Mouse (Mus musculus) myocyte (in vitro differentiated cells): ENCODE data around the gene Gsdma. TPM values are rescaled to one million over a fixed set of nuclear protein-coding genes. Genes with fewer than 3 reads are reported as not detected.

Experiments used
- H3K27me3 ChIP-seq: one replicate; pipeline ENCODE4 v1.6.1; 2011; ENCODE audit not compliant: control insufficient read depth, insufficient read depth, insufficient read length
- H3K36me3 ChIP-seq: one replicate; pipeline ENCODE4 v1.6.1; 2011; ENCODE audit not compliant: control insufficient read depth, insufficient read depth
- H3K4me2 ChIP-seq: one replicate; pipeline ENCODE4 v1.6.1; 2011; ENCODE audit warnings: low read depth, control low read depth
- H3K4me3 ChIP-seq: one replicate; pipeline ENCODE4 v1.5.1; 2011; ENCODE audit warnings: mild to moderate bottlenecking, control low read depth, moderate library complexity
- H3K79me2 ChIP-seq: one replicate; pipeline ENCODE4 v1.6.1; 2011; ENCODE audit not compliant: control insufficient read depth, insufficient read depth
- H3ac ChIP-seq: one replicate; pipeline ENCODE4 v1.6.1; 2011; ENCODE audit not compliant: control insufficient read depth, insufficient read length
- CEBPB ChIP-seq: IDR thresholded peaks from 2 replicates; pipeline ENCODE4 v1.6.1; 2011; ENCODE audit warnings: mild to moderate bottlenecking, moderate library complexity; ENCODE audit not compliant: poor library complexity, insufficient read depth, severe bottlenecking
- E2F4 ChIP-seq: IDR thresholded peaks from one replicate; pipeline ENCODE4 v1.6.1; 2011; ENCODE audit warnings: mild to moderate bottlenecking, control low read depth, moderate library complexity; ENCODE audit not compliant: insufficient read depth
- MAX ChIP-seq: IDR thresholded peaks from one replicate; pipeline ENCODE4 v1.6.1; 2011; ENCODE audit warnings: low read depth, mild to moderate bottlenecking, control low read depth
- MYOD1 ChIP-seq, 3 experiments: IDR thresholded peaks; one replicate each; pipeline ENCODE4 v1.6.1; 2011; ENCODE audit warnings: control low read depth in 2 of 3, low read depth in 2 of 3, mild to moderate bottlenecking in 2 of 3, moderate library complexity in 1 of 3; ENCODE audit not compliant: insufficient read length in 2 of 3, control insufficient read depth in 1 of 3
- MYOG ChIP-seq, 3 experiments: IDR thresholded peaks; one replicate each; pipeline ENCODE4 v1.6.1; 2011; ENCODE audit warnings: control low read depth in 2 of 3, low read depth in 2 of 3, mild to moderate bottlenecking in 2 of 3; ENCODE audit not compliant: insufficient read length in 2 of 3, control insufficient read depth in 1 of 3, insufficient read depth in 1 of 3
- POLR2A ChIP-seq: IDR thresholded peaks from one replicate; pipeline ENCODE4 v1.6.1; 2011; ENCODE audit warnings: low read depth, mild to moderate bottlenecking, control low read depth, moderate library complexity; ENCODE audit not compliant: insufficient read length
- POLR2AphosphoS2 ChIP-seq: IDR thresholded peaks from one replicate; pipeline ENCODE4 v1.6.1; 2011; ENCODE audit warnings: low read depth, control low read depth; ENCODE audit not compliant: insufficient read length
- REST ChIP-seq: IDR thresholded peaks from one replicate; pipeline ENCODE4 v1.6.1; 2011; ENCODE audit warnings: mild to moderate bottlenecking, control low read depth, moderate library complexity; ENCODE audit not compliant: insufficient read depth, insufficient read length
- SRF ChIP-seq: IDR thresholded peaks from one replicate; pipeline ENCODE4 v1.6.1; 2011; ENCODE audit warnings: low read depth; ENCODE audit not compliant: control insufficient read depth, insufficient read length
- TCF12 ChIP-seq: IDR thresholded peaks from one replicate; pipeline ENCODE4 v1.6.1; 2011; ENCODE audit warnings: mild to moderate bottlenecking, control low read depth; ENCODE audit not compliant: poor library complexity, insufficient read depth, severe bottlenecking
- TCF3 ChIP-seq: IDR thresholded peaks from one replicate; pipeline ENCODE4 v1.6.1; 2011; ENCODE audit warnings: low read depth, control low read depth; ENCODE audit not compliant: insufficient read length
- USF1 ChIP-seq: IDR thresholded peaks from one replicate; pipeline ENCODE4 v1.6.1; 2011; ENCODE audit warnings: low read depth, mild to moderate bottlenecking, control low read depth, moderate library complexity
- polyA plus RNA-seq: library from polyadenylated mRNA; unstranded; fragments of >200 nt; fragmentation: generic; extraction: Trizol; gene quantifications from one replicate; pipeline ENCODE4 v1.2.1, GENCODE M21; 2012; ENCODE audit warnings: missing spikeins

The Gsdma gene
- polyA plus RNA-seq, 1 experiment, result 0.04 TPM

- Histone ChIP-seq H3K79me2 (peaks cover 28% of the 10 kb centered on the region), H3ac (no peak overlapping the region), H3K4me3 (peak overlapping the region; percentile 96), H3K36me3 (peaks cover 10% of the 10 kb centered on the region), H3K4me2 (peak overlapping the region; percentile 98), H3K27me3 (no peaks in the 10 kb centered on the region)
- TF ChIP-seq MYOD1 (IDR thresholded peaks at IDR 0.05; ENCODE audit: control insufficient read depth in 1 of 3, insufficient read length in 2 of 3, low read depth in 2 of 3), result no peak
- no peak for TF ChIP-seq REST
- no peak for TF ChIP-seq E2F4
- no peak for TF ChIP-seq CEBPB
- TF ChIP-seq MAX, result no peak
- no peak for TF ChIP-seq TCF3
- TF ChIP-seq SRF, result no peak
- no peak for TF ChIP-seq POLR2AphosphoS2
- no peak for TF ChIP-seq TCF12
- TF ChIP-seq USF1, result no peak
- TF ChIP-seq POLR2A, result no peak
- TF ChIP-seq MYOG (IDR thresholded peaks at IDR 0.05; ENCODE audit: control insufficient read depth in 1 of 3, insufficient read depth in 1 of 3, insufficient read length in 2 of 3, low read depth in 2 of 3), result no peak
Measured at GRCm38 (mm10) chr11:98681186-98681585, 17.0 kb downstream of the Gsdma start.

- H3K4me3 ChIP-seq, result peak within 1 kb of the TSS; percentile 96
- peaks cover 19% of the 10 kb centered on the region for H3K36me3 ChIP-seq
- TF ChIP-seq USF1 (no peak), TCF12 (peak; percentile 33), MAX (peak; percentile 31), POLR2A (peak; percentile 85), SRF (peak; percentile 92), E2F4 (peak; percentile 41), POLR2AphosphoS2 (peak; percentile 92), TCF3 (peak; percentile 49), MYOD1 (IDR thresholded peaks at IDR 0.05; ENCODE audit: control insufficient read depth in 1 of 3, insufficient read length in 2 of 3, low read depth in 2 of 3) (peak in 2 of 3 experiments; percentile 88), REST (peak; percentile 18), MYOG (IDR thresholded peaks at IDR 0.05; ENCODE audit: control insufficient read depth in 1 of 3, insufficient read depth in 1 of 3, insufficient read length in 2 of 3, low read depth in 2 of 3) (peak; percentile 40 to 95 (median 95)), CEBPB (no peak)
- no peaks in the 10 kb centered on the region for H3K27me3 ChIP-seq
- peak within 1 kb of the TSS; percentile 98 for H3K4me2 ChIP-seq
- peaks cover 28% of the 10 kb centered on the region for H3K79me2 ChIP-seq
- peak within 1 kb of the TSS; percentile 87 for H3ac ChIP-seq
Measured at GRCm38 (mm10) chr11:98681786-98682745, 17.9 kb downstream of the Gsdma start, which contains the start of gene Psmd3. Psmd3 (plus strand) TSS chr11:98682554.

- Histone ChIP-seq H3K27me3 (no peaks in the 10 kb centered on the region), H3K4me3 (peak overlapping the region; percentile 96), H3K79me2 (peaks cover 28% of the 10 kb centered on the region)
Measured at GRCm38 (mm10) chr11:98682811-98683210, 18.7 kb downstream of the Gsdma start.

GRCm38 (mm10) chr11:98685642-98686041 lies 21.5 kb downstream of the Gsdma start:
- peaks cover 45% of the 10 kb centered on the region for H3K36me3 ChIP-seq
- H3K4me3 ChIP-seq, result no peak overlapping the region
- TF ChIP-seq POLR2A (no peak), TCF12 (no peak), USF1 (no peak), MYOD1 (IDR thresholded peaks at IDR 0.05; ENCODE audit: control insufficient read depth in 1 of 3, insufficient read length in 2 of 3, low read depth in 2 of 3) (no peak)
- no peak overlapping the region for H3ac ChIP-seq
- peaks cover 28% of the 10 kb centered on the region for H3K79me2 ChIP-seq
- H3K4me2 ChIP-seq, result no peak overlapping the region
- no peaks in the 10 kb centered on the region for H3K27me3 ChIP-seq

More at GRCm38 (mm10) chr11:98682811-98683210, 18.7 kb downstream of the Gsdma start:
- Histone ChIP-seq H3K4me2 (peak overlapping the region; percentile 73), H3ac (peak overlapping the region; percentile 87), H3K36me3 (peaks cover 26% of the 10 kb centered on the region)
- no peak for TF ChIP-seq TCF3
- TF ChIP-seq POLR2AphosphoS2, result no peak
- TF ChIP-seq TCF12, result no peak
- TF ChIP-seq USF1, result no peak
- TF ChIP-seq MYOD1 (IDR thresholded peaks at IDR 0.05; ENCODE audit: control insufficient read depth in 1 of 3, insufficient read length in 2 of 3, low read depth in 2 of 3), result no peak
- TF ChIP-seq POLR2A, result no peak
- no peak for TF ChIP-seq MYOG (IDR thresholded peaks at IDR 0.05; ENCODE audit: control insufficient read depth in 1 of 3, insufficient read depth in 1 of 3, insufficient read length in 2 of 3, low read depth in 2 of 3)
- TF ChIP-seq CEBPB, result no peak
- TF ChIP-seq REST, result no peak
- TF ChIP-seq MAX, result no peak
- no peak for TF ChIP-seq SRF
- TF ChIP-seq E2F4, result no peak
